Mouse (Mus musculus) testis, postnatal 14 days (tissue): ENCODE results near the gene Vmn1r183.
A peak's percentile ranks its signal among the peaks of the same experiment; 100 is the strongest.
"Not testable (repeated sequence)": the region's sequence is repeated elsewhere in the genome, so short reads cannot be mapped to it uniquely, and the experiment has no call there.

Experiments used
- DNase-seq: peaks from one replicate; pipeline ENCODE4 v3.0.0; 2021; ENCODE audit warnings: low spot score

Vmn1r183 gene

GRCm38 (mm10) chr7:24052660-24053304 lies at the start of gene Vmn1r183:
Vmn1r183 (plus strand) TSS chr7:24053254.
- DNase-seq, result no peak

GRCm38 (mm10) chr7:24074424-24074823 lies 21.4 kb downstream of the Vmn1r183 start:
- DNase-seq, result not testable (repeated sequence)

GRCm38 (mm10) chr7:24081634-24082431 lies 28.8 kb downstream of the Vmn1r183 start, which contains the start of gene Zfp180:
Zfp180 (plus strand) TSS chr7:24081924.
- DNase-seq, result peak; percentile 95

- DNase-seq, result no peak
Observed at GRCm38 (mm10) chr7:24082457-24083235, 29.6 kb downstream of the Vmn1r183 start.

- no peak for DNase-seq
Observed at GRCm38 (mm10) chr7:24086871-24087270, 33.8 kb downstream of the Vmn1r183 start.

GRCm38 (mm10) chr7:24087485-24088125 lies 34.6 kb downstream of the Vmn1r183 start:
- DNase-seq, result no peak

GRCm38 (mm10) chr7:24104403-24104802 lies 51.3 kb downstream of the Vmn1r183 start:
- DNase-seq, result no peak

GRCm38 (mm10) chr7:24105144-24105703 lies 52.2 kb downstream of the Vmn1r183 start:
- no peak for DNase-seq

GRCm38 (mm10) chr7:24110839-24111238 lies 57.8 kb downstream of the Vmn1r183 start:
- no peak for DNase-seq

GRCm38 (mm10) chr7:24111772-24112155 lies 58.7 kb downstream of the Vmn1r183 start:
- DNase-seq, result no peak

GRCm38 (mm10) chr7:24112156-24112856 lies 59.3 kb downstream of the Vmn1r183 start, which contains the start of gene Zfp112:
Zfp112 (plus strand) TSS chr7:24112314.
- peak; percentile 86 for DNase-seq

- DNase-seq, result peak; percentile 42
Observed at GRCm38 (mm10) chr7:24113001-24113400, 59.9 kb downstream of the Vmn1r183 start.
